In the genomic region with DNA sequence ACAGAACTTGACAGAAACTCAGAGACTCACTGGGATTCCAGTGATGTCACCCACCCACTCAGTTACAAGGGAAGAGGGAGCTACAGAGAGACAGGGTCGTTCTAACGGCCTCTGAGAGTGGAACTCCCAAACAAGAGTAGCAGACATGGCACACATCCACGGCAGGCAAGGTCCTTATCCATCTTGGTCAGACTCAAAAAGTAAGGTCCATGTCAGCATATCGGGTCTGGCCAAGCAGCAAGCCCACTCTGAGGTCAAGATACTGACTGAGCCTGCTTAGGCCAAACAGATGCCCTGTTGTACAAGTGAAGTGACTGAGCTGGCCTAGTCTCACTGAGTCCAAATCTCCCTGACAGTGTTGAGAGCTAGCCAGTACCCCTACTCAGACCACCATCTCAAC, we compare ENCODE assay signal across 9 mouse cellular contexts. TPM values are rescaled to one million over a fixed set of nuclear protein-coding genes. Genes with fewer than 3 reads are reported as not detected.
A peak's percentile ranks its signal among the peaks of the same experiment; 100 is the strongest.
DNase-seq lines count a peak whose midpoint lies in the region; ATAC-seq and TF ChIP-seq lines count a peak whose summit lies in the region.
"Had no signal": no experiment of that assay in that cellular context is flagged by ENCODE, and none has a peak within 500 bp of the region (broad histone marks: within the 10 kb centered on the region; RNA-seq: fewer than 3 reads in every experiment).

No protein-coding gene starts in this region.

- H3K36me3 ChIP-seq in heart, embryonic 12.5 days, result peaks cover 37% of the 10 kb centered on the region
- peaks cover 41% of the 10 kb centered on the region for H3K36me3 ChIP-seq in ES-E14 (ENCODE audit: control insufficient read depth, insufficient read depth, low read length, poor library complexity, severe bottlenecking)
- peaks cover 19% of the 10 kb centered on the region for H3K36me3 ChIP-seq in forebrain, embryonic 15.5 days
- peaks cover 38% of the 10 kb centered on the region for H3K36me3 ChIP-seq in liver, embryonic 15.5 days (replicated peaks)

- in situ Hi-C loops in ES-E14 (cut with MboI; ENCODE audit: low sequenced_read_pairs in 2 of 2, unreplicated experiment in 2 of 2), result no loop called here

- peaks cover 87% of the 10 kb centered on the region for H3K4me1 ChIP-seq in heart, embryonic 12.5 days (replicated peaks)
- peaks cover 10 to 62% of the 10 kb centered on the region in 2 experiments; a peak in 3 of 4 replicates for H3K4me1 ChIP-seq in ES-E14 (ENCODE audit: control insufficient read depth in 2 of 2, insufficient read depth in 2 of 2, low read length in 2 of 2, poor library complexity in 1 of 2)
- peaks cover 63% of the 10 kb centered on the region for H3K4me1 ChIP-seq in forebrain, embryonic 15.5 days
- H3K4me1 ChIP-seq in liver, embryonic 15.5 days (replicated peaks), result peaks cover 97% of the 10 kb centered on the region

- no peak for ATAC-seq in heart, embryonic 12.5 days (ENCODE audit: insufficient number of reproducible peaks, low FRiP score)
- no peak; the same call in 1 of the 2 replicates for ATAC-seq in forebrain, embryonic 15.5 days (replicated peaks)
- no peak for ATAC-seq in liver, embryonic 15.5 days (ENCODE audit: insufficient read depth)

- peak overlapping the region; percentile 56 for H3K4me3 ChIP-seq in heart, embryonic 12.5 days
- H3K4me3 ChIP-seq in ES-E14 (ENCODE audit: insufficient read depth in 1 of 2, low read depth in 1 of 2, low read length in 2 of 2, poor library complexity in 1 of 2, severe bottlenecking in 1 of 2), result no peak overlapping the region; a peak in 1 of 4 replicates
- peak overlapping the region; percentile 52 for H3K4me3 ChIP-seq in forebrain, embryonic 15.5 days
- peak overlapping the region; percentile 62 for H3K4me3 ChIP-seq in liver, embryonic 15.5 days (replicated peaks)

- 47% methylated on average over 4 of the region's 4 CpGs for WGBS in heart, embryonic 12.5 days
- whole genome bisulfite sequencing in forebrain, embryonic 15.5 days, result 28% methylated on average over 4 of the region's 4 CpGs
- WGBS in liver, embryonic 15.5 days (ENCODE audit: insufficient replicate concordance), result 46% methylated on average over 4 of the region's 4 CpGs

- peak overlapping the region; percentile 92 for H3K4me2 ChIP-seq in heart, embryonic 12.5 days
- peak overlapping the region; percentile 58 for H3K4me2 ChIP-seq in forebrain, embryonic 15.5 days (replicated peaks)
- H3K4me2 ChIP-seq in liver, embryonic 15.5 days, result peak overlapping the region; percentile 85

- peak overlapping the region; percentile 75 for H3K9ac ChIP-seq in heart, embryonic 12.5 days
- peak overlapping the region; percentile 77 for H3K9ac ChIP-seq in ES-E14 (ENCODE audit: insufficient read depth, low read depth, low read length, poor library complexity, severe bottlenecking)
- H3K9ac ChIP-seq in forebrain, embryonic 15.5 days (replicated peaks), result peak overlapping the region; percentile 55
- H3K9ac ChIP-seq in liver, embryonic 15.5 days, result peak overlapping the region; percentile 68

- no peaks in the 10 kb centered on the region for H3K9me3 ChIP-seq in heart, embryonic 12.5 days (replicated peaks)
- H3K9me3 ChIP-seq in ES-E14 (ENCODE audit: control insufficient read depth, insufficient read depth, low read depth, low read length), result no peaks in the 10 kb centered on the region
- H3K9me3 ChIP-seq in forebrain, embryonic 15.5 days, result no peaks in the 10 kb centered on the region
- H3K9me3 ChIP-seq in liver, embryonic 15.5 days (replicated peaks), result no peaks in the 10 kb centered on the region

- DNase-seq in heart, postnatal 25 days (ENCODE audit: low spot score), result no peak
- DNase-seq in ES-E14 (ENCODE audit: low read depth, low spot score), result no peak
- no peak for DNase-seq in embryo, embryonic 10 days (ENCODE audit: low spot score)
- DNase-seq in cerebellum, postnatal 4 days (ENCODE audit: low spot score in 2 of 2), result no peak
- DNase-seq in adrenal gland, postnatal 10 days, result no peak
- DNase-seq: thymus, postnatal 4 days had no signal

- no peaks in the 10 kb centered on the region for H3K27me3 ChIP-seq in heart, embryonic 12.5 days (replicated peaks)
- no peaks in the 10 kb centered on the region for H3K27me3 ChIP-seq in forebrain, embryonic 15.5 days
- no peaks in the 10 kb centered on the region for H3K27me3 ChIP-seq in liver, embryonic 15.5 days

- intact Hi-C loops in heart, postnatal 25 days (cut with DNase I), result no loop called here

- H3K27ac ChIP-seq in heart, embryonic 12.5 days (ENCODE audit: poor library complexity, severe bottlenecking), result peak overlapping the region; percentile 90
- H3K27ac ChIP-seq in ES-E14 (ENCODE audit: insufficient read depth, low read depth, low read length, poor library complexity, severe bottlenecking), result no peak overlapping the region
- H3K27ac ChIP-seq in forebrain, embryonic 15.5 days (replicated peaks), result peak overlapping the region; percentile 88
- H3K27ac ChIP-seq in liver, embryonic 15.5 days (replicated peaks), result peak overlapping the region; percentile 79

TF ChIP-seq in ES-E14, 5 proteins besides CTCF, POLR2A, EP300 and RAD21:
- TF ChIP-seq MAFK (IDR thresholded peaks at IDR 0.05; ENCODE audit: insufficient read depth, low read depth, low read length) (no peak), ZNF384 (IDR thresholded peaks at IDR 0.05; ENCODE audit: low read depth, low read length) (no peak), ZC3H11A (IDR thresholded peaks at IDR 0.05; ENCODE audit: borderline replicate concordance, low read depth, low read length) (no peak), CHD2 (IDR thresholded peaks at IDR 0.05; ENCODE audit: low read depth, low read length) (no peak), HCFC1 (IDR thresholded peaks at IDR 0.05; ENCODE audit: borderline replicate concordance, insufficient read depth, low read length) (no peak)

RNA-seq across cellular contexts. Expression of a gene that starts 13.7 kb away (rescaled TPM):
- 39.7 and 41.1 TPM in 2 replicates for polyA plus RNA-seq in heart, embryonic 12.5 days (2016; fragmentation: Nextera tagmentation; extraction: Ambion mirVana)
- total RNA-seq in heart, postnatal 25 days (2021), result 10 to 100 TPM; 30.7 to 38.3 TPM
- 136 and 236 TPM in 2 replicates for total RNA-seq in ES-E14 (2012; rRNA removed)
- polyA plus RNA-seq in forebrain, embryonic 15.5 days (2015; fragmentation: Nextera tagmentation; extraction: Ambion mirVana), result 48.2 and 52.7 TPM in 2 replicates
- polyA plus RNA-seq in liver, embryonic 15.5 days (2015; fragmentation: Nextera tagmentation; extraction: Ambion mirVana), result 53.5 and 60.6 TPM in 2 replicates
- 100 to 1,000 TPM; 126 to 185 TPM for total RNA-seq in adrenal gland, postnatal 10 days (2021)

Comparison
In these comparisons a context has a peak if more than half of its experiments do, and no peak if none do; other contexts are left out.
1. H3K4me3 ChIP-seq: peak in heart, embryonic 12.5 days (single experiment), forebrain, embryonic 15.5 days (single experiment) and liver, embryonic 15.5 days (single experiment); none in ES-E14 (0 of 2).
2. Peak in every context shown above with its lines, with median percentiles within 50 percentile points of each other: H3K4me2 ChIP-seq and H3K9ac ChIP-seq.